20 mouse cellular contexts compared by ENCODE assay signal in genomic region chr8:119272891-119273290, GRCm38 (mm10).
A peak's percentile ranks its signal among the peaks of the same experiment; 100 is the strongest.
DNase-seq lines count a peak whose midpoint lies in the region; ATAC-seq lines count a peak whose summit lies in the region.
"Had no signal": no experiment of that assay in that cellular context is flagged by ENCODE, and none has a peak within 500 bp of the region (broad histone marks: within the 10 kb centered on the region; RNA-seq: fewer than 3 reads in every experiment).

No protein-coding gene starts in this region.

- no peak for DNase-seq in cerebellum, adult 11 months
- peak; percentile 77 for DNase-seq in brain, adult 2 months (ENCODE audit: low read depth, low spot score)
- DNase-seq in cerebellum, adult 9-10 months = peak; percentile 50
- DNase-seq in cerebellum, postnatal 25 days = peak; percentile 63 to 73
- no peak for DNase-seq in urinary bladder, postnatal 4 days (ENCODE audit: low spot score in 2 of 2)
- no peak for DNase-seq in urinary bladder, adult 2 months (ENCODE audit: low spot score)
- DNase-seq: adrenal gland, postnatal 10 days; B cell, adult 2 months; forebrain, postnatal 0 days; gastrocnemius, adult 2 months; gastrocnemius, postnatal 25 days; heart, adult 11 months; heart, postnatal 36 days had no signal

- peak; percentile 69; the same call in 1 of the 2 replicates for ATAC-seq in cerebellum, adult (ENCODE audit: insufficient number of reproducible peaks, low FRiP score, low TSS enrichment)
- no peak for ATAC-seq in erythroid progenitor cell, adult 5-6 weeks (replicated peaks; ENCODE audit: low FRiP score, poor library complexity, severe bottlenecking)
- ATAC-seq: CD4-positive, CD25-positive, alpha-beta regulatory T cell, adult 4 months; forebrain, embryonic 13.5 days; forebrain, postnatal 0 days; hindbrain, embryonic 16.5 days; inflammation-experienced regulatory T-cells, adult 6 months; intestine, postnatal 0 days had no signal

Comparison
In these comparisons a context has a peak if more than half of its experiments do, and no peak if none do; other contexts are left out.
1. DNase-seq: peak in brain, adult 2 months (single experiment), cerebellum, adult 9-10 months (single experiment) and cerebellum, postnatal 25 days (2 of 2); none in cerebellum, adult 11 months (single experiment), urinary bladder, postnatal 4 days (0 of 2) and urinary bladder, adult 2 months (single experiment).